8 mouse cellular contexts compared by ENCODE assay signal in genomic region chr8:84936962-84937546, GRCm38 (mm10). TPM values are rescaled to one million over a fixed set of nuclear protein-coding genes. Genes with fewer than 3 reads are reported as not detected.
DNase-seq lines count a peak whose midpoint lies in the region; ATAC-seq lines count a peak whose summit lies in the region.

Gene Mast1 (minus strand): TSS chr8:84937359.

- H3K4me3 ChIP-seq in forebrain, embryonic 15.5 days, result peak within 1 kb of the TSS; percentile 88
- peak within 1 kb of the TSS; percentile 65 for H3K4me3 ChIP-seq in midbrain, embryonic 11.5 days (ENCODE audit: low read depth, low read length)

- H3K9me3 ChIP-seq in forebrain, embryonic 15.5 days, result no peaks in the 10 kb centered on the region
- no peaks in the 10 kb centered on the region for H3K9me3 ChIP-seq in midbrain, embryonic 11.5 days (ENCODE audit: control insufficient read depth, low read length)

- H3K4me2 ChIP-seq in forebrain, embryonic 15.5 days (replicated peaks), result peak within 1 kb of the TSS; percentile 63
- peak within 1 kb of the TSS; percentile 95 for H3K4me2 ChIP-seq in midbrain, embryonic 11.5 days

- peak; percentile 58 for DNase-seq in layer of hippocampus, adult 11-12 months (ENCODE audit: low spot score)
- no peak for DNase-seq in layer of hippocampus, adult 9-10 months (ENCODE audit: low spot score)
- peak; percentile 87 to 93 for DNase-seq in cerebellum, adult 18-20 months
- DNase-seq in induced T-regulatory cell, adult 2 months (ENCODE audit: low read depth), result peak; percentile 77
- DNase-seq in left cerebral cortex, postnatal 4 days, result peak; percentile 87
- DNase-seq in midbrain, embryonic 11.5 days (ENCODE audit: low spot score, missing footprints), result peak; percentile 97
- DNase-seq in spleen, adult 18-20 months, result peak; percentile 36 to 60

- H3K36me3 ChIP-seq in forebrain, embryonic 15.5 days, result peaks cover 8% of the 10 kb centered on the region; the same call in 1 of the 2 replicates
- H3K36me3 ChIP-seq in midbrain, embryonic 11.5 days (ENCODE audit: control insufficient read depth, insufficient read depth, low read length), result no peaks in the 10 kb centered on the region

- peak; percentile 60 for ATAC-seq in forebrain, embryonic 15.5 days (replicated peaks)
- peak; percentile 65 for ATAC-seq in midbrain, embryonic 11.5 days (ENCODE audit: low FRiP score)

- under 1% methylated on average over 47 of the region's 50 CpGs for WGBS in forebrain, embryonic 15.5 days
- under 1% methylated on average over 45 of the region's 50 CpGs for WGBS in midbrain, embryonic 11.5 days

- no peaks in the 10 kb centered on the region for H3K27me3 ChIP-seq in forebrain, embryonic 15.5 days
- H3K27me3 ChIP-seq in midbrain, embryonic 11.5 days (ENCODE audit: control insufficient read depth, insufficient read depth, low read length), result peaks cover 30% of the 10 kb centered on the region

- H3K27ac ChIP-seq in forebrain, embryonic 15.5 days (replicated peaks), result peak within 1 kb of the TSS; percentile 93
- peak within 1 kb of the TSS; percentile 59; the same call in 1 of the 2 replicates for H3K27ac ChIP-seq in midbrain, embryonic 11.5 days (ENCODE audit: low read depth, low read length)

- H3K4me1 ChIP-seq in forebrain, embryonic 15.5 days, result peaks cover 36% of the 10 kb centered on the region
- peaks cover 29% of the 10 kb centered on the region for H3K4me1 ChIP-seq in midbrain, embryonic 11.5 days (ENCODE audit: control insufficient read depth, insufficient read depth, low read length)

- intact Hi-C loops in left cerebral cortex, postnatal 4 days (cut with DNase I), result no loop called here

- peak within 1 kb of the TSS; percentile 98 for H3K9ac ChIP-seq in forebrain, embryonic 15.5 days (replicated peaks)
- peak within 1 kb of the TSS; percentile 76 for H3K9ac ChIP-seq in midbrain, embryonic 11.5 days (ENCODE audit: low read length)

RNA-seq across cellular contexts. Expression of gene Mast1, which starts in this region (rescaled TPM):
- 48.3 and 52.5 TPM in 2 replicates for polyA plus RNA-seq in forebrain, embryonic 15.5 days (2015; fragmentation: Nextera tagmentation; extraction: Ambion mirVana)
- 100 to 1,000 TPM; 195 to 210 TPM for total RNA-seq in left cerebral cortex, postnatal 4 days (2021)
- polyA plus RNA-seq in midbrain, embryonic 11.5 days (2014; fragmentation: Nextera tagmentation; extraction: Ambion mirVana), result 8.8 and 10.2 TPM in 2 replicates
